Mouse (Mus musculus): Measurements from ENCODE around the gene Babam2.

- TF ChIP-seq CTCF (IDR thresholded peaks at IDR 0.05; ENCODE audit: low read depth) (no peak), EP300 (IDR thresholded peaks at IDR 0.05; ENCODE audit: low read depth) (no peak)
These were observed 52.9 kb downstream of the Babam2 start for GRCm38 (mm10) chr5:31750231-31750925.

Measured in liver, postnatal 0 days (tissue).